Mouse (Mus musculus): ENCODE results near the gene Rnf38.

DNA sequence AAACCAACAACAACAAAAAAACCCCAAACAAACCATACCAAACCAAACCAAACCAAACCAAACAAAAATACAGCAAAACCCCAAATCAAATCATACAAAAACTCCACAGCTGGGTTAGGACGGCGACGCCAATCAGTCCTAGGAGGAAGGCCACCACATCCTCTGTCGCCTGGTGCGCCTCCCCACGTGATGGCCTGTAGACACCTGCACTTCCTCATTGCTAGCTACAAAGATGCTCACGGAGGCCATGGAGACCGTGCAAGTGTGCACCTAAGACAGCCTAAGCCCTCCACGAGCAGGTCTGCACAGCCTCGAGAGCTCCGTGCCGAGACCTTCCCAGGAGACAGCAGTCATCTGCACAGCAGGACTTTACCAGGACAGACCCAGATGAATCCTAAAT lies 106.8 kb downstream of the Rnf38 start:
- no peak for TF ChIP-seq CTCF (IDR thresholded peaks at IDR 0.05; ENCODE audit: low read depth)
- TF ChIP-seq EP300 (IDR thresholded peaks at IDR 0.05; ENCODE audit: low read depth), result no peak

All from liver, embryonic 14.5 days (tissue).